Mouse (Mus musculus) heart, embryonic 16.5 days (tissue): Measurements from ENCODE around the gene Pcbp4. TPM values are rescaled to one million over a fixed set of nuclear protein-coding genes. Genes with fewer than 3 reads are reported as not detected.

Source experiments
- ATAC-seq: fragments of 200-750 bp; cut with Nextera tagmentation; replicated peaks from 2 replicates; pipeline ENCODE4 v1.8.0; 2017; ENCODE audit warnings: moderate number of reproducible peaks; ENCODE audit not compliant: insufficient read depth, low FRiP score; ENCODE audit errors: extremely low read depth
- H3K27ac ChIP-seq: fragments of 300-500 bp; sonication (generic); 2 replicates; pipeline ENCODE4 v1.5.1; 2014; ENCODE audit warnings: mild to moderate bottlenecking, low read length, control low read depth, moderate library complexity
- H3K27me3 ChIP-seq: fragments of 300-500 bp; sonication (generic); 2 replicates; pipeline ENCODE4 v1.6.1; 2014; ENCODE audit warnings: low read length, mixed read lengths; ENCODE audit not compliant: control insufficient read depth, insufficient read depth
- H3K36me3 ChIP-seq: fragments of 300-500 bp; sonication (generic); 2 replicates; pipeline ENCODE4 v1.6.1; 2014; ENCODE audit not compliant: control insufficient read depth, insufficient read depth
- H3K4me1 ChIP-seq: fragments of 300-500 bp; sonication (generic); 2 replicates; pipeline ENCODE4 v1.6.1; 2014; ENCODE audit warnings: low read length, mixed read lengths; ENCODE audit not compliant: control insufficient read depth, insufficient read depth
- H3K4me2 ChIP-seq: fragments of 300-500 bp; sonication (generic); 2 replicates; pipeline ENCODE4 v1.6.1; 2014; ENCODE audit warnings: low read depth, mild to moderate bottlenecking, control low read depth, low read length
- H3K4me3 ChIP-seq: fragments of 300-500 bp; sonication (generic); 2 replicates; pipeline ENCODE4 v1.5.1; 2014; ENCODE audit warnings: mild to moderate bottlenecking, control low read depth, low read length
- H3K9ac ChIP-seq: fragments of 300-500 bp; sonication (generic); 2 replicates; pipeline ENCODE4 v1.6.1; 2014; ENCODE audit warnings: low read length, control low read depth
- H3K9me3 ChIP-seq: fragments of 300-500 bp; sonication (generic); replicated peaks from 2 replicates; pipeline ENCODE4 v1.6.1; 2016; ENCODE audit warnings: low read length; ENCODE audit not compliant: control insufficient read depth
- WGBS: fragments of 180-500 bp; shearing (Covaris S2); extraction: QIAGEN DNeasy Blood & Tissue Kit; methylation state at CpG from one replicate; pipeline ENCODE4 v1.1.7; 2014; 5-methylcytosine and 5-hydroxymethylcytosine counted together
- polyA plus RNA-seq: library from polyadenylated mRNA; unstranded; fragments of >200 nt; fragmentation: Nextera tagmentation; extraction: Ambion mirVana; gene quantifications from 2 replicates; pipeline ENCODE4 v1.2.1, GENCODE M21; 2015

The Pcbp4 gene
- 64.8 and 69.9 TPM in 2 replicates for polyA plus RNA-seq

DNA sequence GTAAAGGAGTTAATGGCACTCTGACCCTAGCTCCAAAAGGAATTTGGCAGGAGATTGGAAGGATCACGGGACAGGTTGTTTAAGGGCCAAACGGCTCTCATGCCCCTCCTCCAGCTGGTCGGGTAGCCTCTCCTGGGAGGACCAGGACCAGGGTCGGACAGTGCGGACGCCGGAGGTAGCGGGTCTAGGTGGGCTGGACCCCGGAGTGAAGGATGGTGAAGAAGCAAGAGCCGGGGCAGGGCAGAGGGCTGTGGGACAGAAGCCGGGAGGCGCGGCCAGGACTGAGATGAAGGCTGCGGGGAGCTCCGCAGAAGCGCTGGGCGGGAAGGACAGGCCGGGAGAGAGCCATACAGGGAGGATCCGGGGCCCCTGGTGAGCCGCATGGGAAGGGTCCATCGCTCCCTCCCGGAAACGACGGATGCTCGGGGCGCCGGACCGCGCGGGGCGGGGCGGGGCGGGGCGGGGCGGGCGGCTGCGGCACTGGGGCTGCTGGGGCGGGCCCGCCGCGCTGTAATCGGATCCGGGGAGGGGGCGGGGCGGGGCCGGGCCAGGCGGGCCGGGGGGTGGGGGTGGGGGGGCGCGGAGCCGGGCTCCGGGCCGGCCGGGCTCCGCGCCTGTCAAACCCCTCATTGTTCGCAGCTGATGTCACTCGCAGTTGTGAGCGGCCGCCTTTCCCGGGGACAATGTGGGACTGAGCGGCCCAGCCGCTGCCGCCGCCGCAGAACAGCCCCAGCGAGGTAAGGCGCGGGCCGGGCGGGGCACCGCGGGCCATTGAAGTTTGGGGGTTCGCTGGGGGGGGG lies at the start of gene Pcbp4:
Pcbp4 (plus strand) TSS at position 21 of the 800 bp plus-strand sequence.
- H3K9ac ChIP-seq, result peak within 1 kb of the TSS; percentile 90
- peak within 1 kb of the TSS; percentile 76 for H3K4me3 ChIP-seq
- ATAC-seq, result peak; percentile 78
- WGBS, result under 1% methylated on average over 43 of the region's 74 CpGs
- H3K9me3 ChIP-seq, result no peaks in the 10 kb centered on the region
- H3K4me2 ChIP-seq, result peak within 1 kb of the TSS; percentile 94
- H3K36me3 ChIP-seq, result no peaks in the 10 kb centered on the region
- H3K4me1 ChIP-seq, result peaks cover 63% of the 10 kb centered on the region
- peak within 1 kb of the TSS; percentile 88 for H3K27ac ChIP-seq
- no peaks in the 10 kb centered on the region for H3K27me3 ChIP-seq

GRCm38 (mm10) chr9:106405275-106405674 lies 47.8 kb upstream of the Pcbp4 start:
- ATAC-seq, result peak; percentile 71
- H3K9me3 ChIP-seq, result no peaks in the 10 kb centered on the region
- H3K27ac ChIP-seq, result peak overlapping the region; percentile 85
- H3K9ac ChIP-seq, result no peak overlapping the region
- WGBS, result 14% methylated on average over 6 of the region's 6 CpGs
- H3K36me3 ChIP-seq, result no peaks in the 10 kb centered on the region
- peaks cover 41% of the 10 kb centered on the region for H3K4me1 ChIP-seq
- no peak overlapping the region for H3K4me3 ChIP-seq
- peak overlapping the region; percentile 17; the same call in 1 of the 2 replicates for H3K4me2 ChIP-seq
- no peaks in the 10 kb centered on the region for H3K27me3 ChIP-seq

DNA sequence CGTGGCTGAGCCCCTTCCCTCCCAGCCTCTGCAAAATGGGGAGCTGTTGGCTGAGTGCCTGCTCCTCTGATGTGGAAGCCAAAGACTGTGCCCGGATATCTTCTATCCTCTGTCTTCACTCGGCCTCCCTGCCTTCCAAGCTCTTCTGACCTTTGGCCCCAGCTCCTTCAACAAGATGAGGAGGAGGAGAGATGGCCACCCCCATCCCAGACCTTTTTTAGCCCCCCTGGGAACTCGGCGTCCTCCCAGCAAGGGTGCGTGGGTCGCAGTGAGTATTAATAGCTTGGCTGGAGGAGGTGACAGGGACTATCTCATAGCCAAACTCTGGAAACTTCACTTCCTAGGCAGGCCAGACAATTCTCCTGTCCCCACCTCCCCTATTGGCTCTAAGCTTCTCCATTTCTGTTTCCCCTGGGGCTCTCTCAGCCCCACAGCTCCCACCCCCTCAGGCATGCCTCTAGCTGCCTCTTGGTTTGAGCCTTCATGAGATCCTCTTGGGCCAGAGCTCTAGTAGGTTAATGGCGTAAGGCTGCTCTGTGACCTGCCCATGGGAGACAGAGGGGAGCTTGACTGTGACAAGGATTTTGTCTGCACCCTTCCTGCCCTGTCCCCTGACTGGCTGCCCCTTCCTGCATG lies 46.5 kb upstream of the Pcbp4 start:
- H3K9me3 ChIP-seq, result no peaks in the 10 kb centered on the region
- no peaks in the 10 kb centered on the region for H3K36me3 ChIP-seq
- 0 out of 2 replicates have a peak overlapping the region, but pooled peaks have one; percentile 14 for H3K4me2 ChIP-seq
- H3K27ac ChIP-seq, result peak overlapping the region; percentile 64
- peak; percentile 54 for ATAC-seq
- peaks cover 41% of the 10 kb centered on the region for H3K4me1 ChIP-seq
- H3K4me3 ChIP-seq, result no peak overlapping the region
- no peak overlapping the region for H3K9ac ChIP-seq
- WGBS, result 19% methylated on average over 8 of the region's 8 CpGs
- H3K27me3 ChIP-seq, result no peaks in the 10 kb centered on the region

- Histone ChIP-seq H3K4me2 (no peak overlapping the region), H3K27me3 (no peaks in the 10 kb centered on the region), H3K9ac (no peak overlapping the region), H3K9me3 (no peaks in the 10 kb centered on the region), H3K4me1 (peaks cover 22% of the 10 kb centered on the region), H3K27ac (no peak overlapping the region), H3K36me3 (no peaks in the 10 kb centered on the region), H3K4me3 (no peak overlapping the region)
- ATAC-seq, result no peak
- 97% methylated on average over 4 of the region's 4 CpGs for WGBS
These were observed 44.0 kb upstream of the Pcbp4 start for GRCm38 (mm10) chr9:106409096-106409495.

GRCm38 (mm10) chr9:106410086-106410650 lies 42.9 kb upstream of the Pcbp4 start:
- no peaks in the 10 kb centered on the region for H3K27me3 ChIP-seq
- no peak for ATAC-seq
- H3K9me3 ChIP-seq, result no peaks in the 10 kb centered on the region
- H3K4me1 ChIP-seq, result peaks cover 19% of the 10 kb centered on the region
- no peaks in the 10 kb centered on the region for H3K36me3 ChIP-seq
- 85% methylated on average over 2 of the region's 2 CpGs for WGBS
- no peak overlapping the region for H3K4me3 ChIP-seq
- H3K27ac ChIP-seq, result no peak overlapping the region
- no peak overlapping the region for H3K9ac ChIP-seq
- no peak overlapping the region for H3K4me2 ChIP-seq

GRCm38 (mm10) chr9:106411091-106411594 lies 41.9 kb upstream of the Pcbp4 start:
- Histone ChIP-seq H3K36me3 (no peaks in the 10 kb centered on the region), H3K27ac (no peak overlapping the region), H3K4me1 (peaks cover 11% of the 10 kb centered on the region), H3K9me3 (no peaks in the 10 kb centered on the region), H3K27me3 (no peaks in the 10 kb centered on the region), H3K4me2 (no peak overlapping the region), H3K4me3 (no peak overlapping the region), H3K9ac (no peak overlapping the region)
- WGBS, result 44% methylated on average over 9 of the region's 9 CpGs
- ATAC-seq, result no peak

GRCm38 (mm10) chr9:106411729-106412128 lies 41.4 kb upstream of the Pcbp4 start:
- Histone ChIP-seq H3K9ac (no peak overlapping the region), H3K4me2 (no peak overlapping the region), H3K36me3 (no peaks in the 10 kb centered on the region), H3K4me1 (peaks cover 9% of the 10 kb centered on the region), H3K27me3 (no peaks in the 10 kb centered on the region), H3K4me3 (no peak overlapping the region), H3K27ac (no peak overlapping the region), H3K9me3 (no peaks in the 10 kb centered on the region)
- ATAC-seq, result no peak
- 53% methylated on average over 6 of the region's 6 CpGs for WGBS

DNA sequence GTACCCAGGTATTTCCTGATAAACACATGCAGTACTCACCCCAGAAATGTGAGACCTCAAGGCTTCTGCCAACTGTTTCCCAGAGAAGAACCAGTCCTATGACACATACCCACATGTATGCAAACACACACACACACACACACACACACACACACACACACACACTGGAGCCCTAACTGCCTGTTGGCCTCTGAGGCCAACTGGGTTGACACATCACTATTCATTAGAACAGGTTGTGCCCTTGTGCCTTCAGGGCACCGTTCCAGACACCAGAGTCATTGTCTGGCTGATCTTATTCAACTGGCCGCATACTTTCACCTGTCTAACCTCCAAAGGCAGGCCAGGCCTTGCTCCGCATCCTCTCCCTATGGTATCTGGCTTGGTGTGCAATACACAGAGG lies 40.9 kb upstream of the Pcbp4 start:
- ATAC-seq, result no peak
- H3K36me3 ChIP-seq, result no peaks in the 10 kb centered on the region
- peaks cover 7% of the 10 kb centered on the region for H3K4me1 ChIP-seq
- H3K27me3 ChIP-seq, result no peaks in the 10 kb centered on the region
- H3K27ac ChIP-seq, result no peak overlapping the region
- no peaks in the 10 kb centered on the region for H3K9me3 ChIP-seq
- 79% methylated on average over 3 of the region's 3 CpGs for WGBS
- H3K9ac ChIP-seq, result no peak overlapping the region
- H3K4me3 ChIP-seq, result no peak overlapping the region
- H3K4me2 ChIP-seq, result no peak overlapping the region

DNA sequence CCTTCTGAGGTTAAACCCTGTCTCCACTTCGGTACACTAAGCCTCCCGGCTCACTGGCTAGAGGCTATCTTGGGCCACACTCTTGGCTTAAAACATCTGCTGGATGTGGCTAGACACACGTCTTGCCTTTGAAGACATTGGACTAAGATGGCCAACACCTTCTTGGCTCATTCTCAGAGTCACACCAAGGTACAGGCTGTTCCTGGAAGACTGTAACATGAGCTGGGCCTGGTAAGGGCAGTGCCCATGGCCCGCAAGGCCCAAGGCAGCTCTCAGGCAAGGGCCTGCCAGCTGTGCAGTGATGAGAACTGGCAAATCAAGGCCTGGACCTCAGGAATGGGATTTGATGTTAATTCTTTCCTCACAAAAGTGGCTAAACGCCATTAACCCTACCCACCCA lies 39.5 kb upstream of the Pcbp4 start:
- no peaks in the 10 kb centered on the region for H3K9me3 ChIP-seq
- H3K27ac ChIP-seq, result no peak overlapping the region
- H3K4me3 ChIP-seq, result no peak overlapping the region
- no peak for ATAC-seq
- no peaks in the 10 kb centered on the region for H3K27me3 ChIP-seq
- H3K4me1 ChIP-seq, result peaks cover 20% of the 10 kb centered on the region
- H3K9ac ChIP-seq, result no peak overlapping the region
- 80% methylated on average over 5 of the region's 5 CpGs for WGBS
- no peaks in the 10 kb centered on the region for H3K36me3 ChIP-seq
- no peak overlapping the region for H3K4me2 ChIP-seq
